Mouse (Mus musculus): ENCODE results near the gene Asic3.

The Asic3 gene

DNA sequence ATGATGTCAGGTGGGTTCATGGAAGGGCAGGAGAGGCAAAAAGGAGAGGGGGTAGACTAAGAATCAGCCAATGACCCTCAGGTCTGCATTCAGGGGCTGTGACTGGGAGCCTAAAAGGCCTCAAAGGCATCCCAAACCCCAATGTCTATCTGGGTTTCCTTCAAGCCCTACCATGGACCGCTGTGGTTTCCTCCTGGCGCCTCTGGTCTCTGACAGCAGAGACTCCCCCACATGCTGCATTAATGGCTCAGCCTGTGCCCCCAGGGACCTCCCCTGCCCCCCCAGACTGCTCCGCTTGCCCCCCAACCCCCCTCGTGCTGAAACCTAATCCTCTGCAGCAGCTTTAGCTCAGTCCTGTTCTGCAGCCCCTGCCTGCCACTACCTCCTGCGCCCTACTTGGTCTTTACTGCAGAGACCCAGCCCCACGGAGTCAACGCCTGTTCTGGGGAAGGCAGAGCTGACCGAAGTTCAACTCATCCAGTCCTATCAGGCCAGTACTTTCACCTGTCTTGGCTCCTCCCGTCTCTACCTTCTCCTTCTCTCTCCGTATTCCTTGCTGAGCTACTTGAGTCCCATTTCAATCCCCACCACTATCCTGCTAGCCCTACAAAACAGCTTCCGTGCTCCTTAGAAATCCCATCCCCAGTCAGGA lies at the start of gene Asic3:
Asic3 (plus strand) TSS at position 351 of the 652 bp plus-strand sequence.
- DNase-seq (ENCODE audit: low read depth, low spot score) = no peak

DNA sequence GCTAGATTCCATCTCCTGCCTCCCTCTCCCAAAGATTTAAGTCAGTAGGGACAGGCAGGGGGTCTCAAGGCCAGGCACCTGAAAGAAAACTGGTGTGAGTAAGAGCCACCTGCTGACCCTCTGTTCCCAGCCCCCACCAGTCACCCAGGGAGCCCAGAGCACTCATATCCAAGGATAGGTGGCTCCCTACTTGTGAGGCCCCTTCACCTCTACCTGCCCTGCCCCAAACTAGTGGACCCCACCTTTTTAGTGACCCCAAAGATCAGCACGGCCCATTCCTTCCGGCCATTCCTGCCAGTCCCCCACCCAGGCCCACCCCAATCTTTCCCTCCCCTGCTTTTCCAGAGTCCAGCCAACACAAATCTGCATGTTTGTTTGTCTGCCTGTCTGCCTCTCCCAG lies 49.7 kb upstream of the Asic3 start:
- DNase-seq (ENCODE audit: low read depth, low spot score) = no peak

DNA sequence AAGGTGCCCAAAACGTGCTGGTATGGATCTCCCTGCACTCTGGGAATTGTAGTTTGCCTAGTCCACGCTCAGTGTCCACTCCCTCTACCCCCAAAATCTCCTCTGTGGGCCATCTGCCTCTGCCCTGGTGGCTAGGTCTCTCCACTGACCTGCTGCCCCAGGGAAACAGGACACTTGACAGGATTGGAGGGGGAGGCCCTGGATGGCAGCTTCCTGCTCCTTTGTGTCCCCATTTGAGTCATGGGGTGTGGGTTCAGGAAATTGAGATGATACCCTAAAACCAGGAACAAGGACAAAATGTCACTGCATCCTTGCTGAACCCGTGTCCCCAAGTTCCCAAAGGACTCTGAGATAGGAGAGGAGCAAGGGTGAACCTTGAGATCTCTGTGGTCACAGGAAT lies 49.1 kb upstream of the Asic3 start:
- DNase-seq (ENCODE audit: low read depth, low spot score) = no peak

DNA sequence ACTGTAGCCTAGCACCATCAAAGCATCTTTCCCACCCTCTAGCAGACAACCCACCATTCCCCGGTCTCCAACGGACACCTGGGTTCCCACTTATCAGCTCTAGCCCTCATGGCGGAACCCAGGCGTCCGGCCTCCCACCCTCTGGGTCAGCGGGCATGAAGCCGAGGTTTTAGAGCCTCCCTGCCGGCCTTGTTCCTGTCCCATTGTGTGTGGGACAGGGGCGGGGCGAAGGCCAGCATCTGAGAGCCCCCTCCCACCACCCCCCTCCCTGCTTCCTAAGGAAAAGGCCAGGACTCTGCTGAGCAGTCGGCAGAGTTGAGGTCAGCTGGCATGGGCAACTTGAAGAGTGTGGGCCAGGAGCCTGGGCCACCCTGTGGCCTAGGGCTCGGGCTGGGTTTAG lies 48.7 kb upstream of the Asic3 start, which contains the start of gene Nos3:
Nos3 (plus strand) TSS at position 303 of the 400 bp plus-strand sequence.
- DNase-seq (ENCODE audit: low read depth, low spot score) = peak; percentile 29

DNA sequence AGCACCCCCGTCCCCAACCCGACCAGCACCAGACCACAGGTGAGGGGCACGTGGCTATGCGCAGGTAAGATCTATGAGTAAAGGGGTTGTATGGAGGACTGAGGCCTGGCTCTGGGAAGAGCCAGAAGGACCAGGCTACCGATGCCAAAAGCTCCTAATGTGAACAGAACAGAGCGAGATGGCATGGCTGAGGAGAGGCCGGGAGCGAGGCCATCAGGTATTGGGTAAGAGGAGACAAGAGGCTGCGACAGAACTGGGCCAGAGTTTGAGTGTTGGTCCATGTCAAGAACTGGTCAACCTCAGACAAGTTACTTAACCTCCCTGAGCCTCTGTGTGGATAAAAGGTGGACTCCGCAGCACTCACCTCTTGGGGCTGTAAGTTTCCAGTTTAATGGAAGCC lies 48.2 kb upstream of the Asic3 start:
- no peak for DNase-seq (ENCODE audit: low read depth, low spot score)

DNA sequence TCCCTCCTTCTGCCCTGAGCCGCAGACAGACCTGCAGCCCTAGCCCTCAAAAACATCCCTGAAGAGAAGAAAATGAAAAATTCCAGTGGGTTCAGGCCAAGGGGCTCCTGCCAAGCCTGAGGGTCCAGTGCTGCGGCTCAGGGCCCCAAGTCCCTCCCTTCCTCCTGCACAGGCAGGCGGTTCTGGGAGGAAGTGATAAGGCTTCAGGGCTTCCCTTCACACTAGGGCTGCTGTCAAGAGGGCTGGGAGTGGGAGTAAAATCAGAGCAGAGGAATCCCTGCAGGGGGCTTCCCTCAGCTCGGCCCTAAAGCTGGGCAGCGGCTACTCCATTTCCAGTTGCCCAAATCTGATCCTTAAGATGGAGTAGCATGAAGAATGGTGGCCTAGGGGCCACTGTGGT lies 47.7 kb upstream of the Asic3 start:
- no peak for DNase-seq (ENCODE audit: low read depth, low spot score)

DNA sequence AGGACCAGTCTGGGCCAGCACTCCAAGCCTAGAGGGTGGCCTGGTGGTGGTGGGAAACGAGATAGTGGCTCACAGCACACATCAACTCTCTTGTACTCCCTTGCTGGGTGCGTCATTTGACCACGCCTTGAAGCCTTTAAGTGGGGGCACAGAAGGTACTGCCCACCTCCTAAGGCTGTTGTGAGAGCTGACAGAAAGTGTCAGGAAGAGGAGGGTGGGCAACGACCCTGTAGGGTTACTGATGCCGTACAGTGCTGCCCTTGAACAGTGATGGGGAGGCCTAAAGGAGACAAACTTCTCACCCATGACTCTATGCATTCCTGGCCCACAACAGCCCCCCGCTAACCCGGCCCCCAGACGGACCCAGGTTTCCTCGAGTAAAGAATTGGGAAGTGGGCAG lies 46.8 kb upstream of the Asic3 start:
- DNase-seq (ENCODE audit: low read depth, low spot score) = no peak

DNA sequence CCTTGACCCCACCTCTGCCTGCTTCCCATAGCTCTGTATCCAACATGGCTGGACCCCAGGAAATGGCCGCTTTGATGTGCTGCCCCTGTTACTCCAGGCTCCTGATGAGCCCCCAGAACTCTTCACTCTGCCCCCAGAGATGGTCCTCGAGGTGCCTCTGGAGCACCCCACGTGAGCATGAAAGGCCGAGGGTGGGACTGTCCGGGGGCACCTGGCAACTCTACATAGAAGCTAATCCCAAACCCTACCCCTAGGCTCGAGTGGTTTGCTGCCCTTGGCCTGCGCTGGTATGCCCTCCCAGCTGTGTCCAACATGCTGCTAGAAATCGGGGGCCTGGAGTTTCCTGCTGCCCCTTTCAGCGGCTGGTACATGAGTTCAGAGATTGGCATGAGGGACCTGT lies 43.4 kb upstream of the Asic3 start:
- no peak for DNase-seq (ENCODE audit: low read depth, low spot score)

DNA sequence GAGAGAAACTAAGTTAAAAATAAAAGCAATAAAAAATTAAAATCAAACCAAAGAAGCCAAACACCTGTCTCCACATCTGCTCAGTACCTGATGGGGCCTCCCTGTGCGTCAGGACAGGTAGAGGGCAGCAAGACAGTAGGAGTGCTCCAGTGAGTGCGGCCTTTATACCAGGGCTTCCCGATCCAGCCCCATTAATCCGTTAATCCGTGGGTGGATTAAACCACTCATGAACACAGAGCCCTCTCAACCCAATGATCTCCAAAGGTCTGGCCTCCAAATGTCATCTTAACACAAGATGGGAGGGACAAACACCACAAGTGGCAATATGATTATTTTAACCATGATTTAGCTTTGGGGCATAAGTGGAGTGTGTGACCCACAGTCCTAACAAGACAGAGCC lies 39.4 kb upstream of the Asic3 start:
- DNase-seq (ENCODE audit: low read depth, low spot score) = no peak

DNA sequence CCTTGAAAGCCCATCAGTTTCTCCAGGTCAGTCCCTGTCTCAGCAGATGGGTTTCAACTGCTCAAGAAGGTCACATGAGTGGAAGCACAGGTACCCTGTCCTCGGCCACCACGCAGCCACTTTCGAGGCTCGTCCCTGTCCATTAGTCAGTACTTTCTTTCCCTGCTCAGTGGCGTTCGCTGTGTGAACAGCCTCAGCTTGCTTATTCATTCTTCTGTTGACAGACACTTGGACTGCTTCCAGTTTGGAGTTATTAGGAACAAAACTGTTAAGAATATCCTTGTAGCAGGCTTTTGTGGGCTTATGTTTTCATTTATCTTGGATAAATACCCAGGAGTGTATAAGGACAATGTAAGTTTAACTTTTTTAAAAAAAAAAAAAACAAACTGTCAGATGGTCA lies 39.0 kb upstream of the Asic3 start:
- DNase-seq (ENCODE audit: low read depth, low spot score) = no peak

DNA sequence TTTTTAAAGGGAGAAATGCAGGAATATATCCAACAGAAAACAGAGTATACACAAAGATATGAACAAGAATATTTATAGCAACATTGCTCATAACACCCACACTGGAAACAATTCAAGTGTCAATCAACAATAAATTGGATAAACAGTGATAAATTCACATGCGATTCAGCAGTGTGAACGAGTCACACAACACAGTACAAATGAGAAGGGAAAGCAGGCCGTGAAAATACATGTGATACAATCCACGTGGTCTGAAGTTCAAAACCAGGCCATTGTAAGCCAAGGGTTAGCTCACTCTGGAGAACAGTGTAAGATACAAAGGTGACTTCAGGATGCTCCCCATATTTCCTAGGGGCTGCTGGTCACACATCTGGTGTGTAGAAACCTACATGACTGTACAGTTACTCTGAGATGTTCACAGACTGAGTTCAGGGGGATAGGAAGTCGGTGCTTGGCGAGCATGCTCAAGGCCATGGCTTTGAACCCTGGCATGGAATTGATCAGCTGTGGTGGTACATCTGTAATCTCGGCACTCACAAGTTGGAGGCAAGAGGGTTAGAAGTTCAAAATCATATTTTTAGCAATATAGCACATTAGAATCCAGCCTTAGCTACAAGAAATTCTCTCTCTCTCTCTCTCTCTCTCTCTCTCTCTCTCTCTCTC lies 38.4 kb upstream of the Asic3 start:
- DNase-seq (ENCODE audit: low read depth, low spot score) = no peak

DNA sequence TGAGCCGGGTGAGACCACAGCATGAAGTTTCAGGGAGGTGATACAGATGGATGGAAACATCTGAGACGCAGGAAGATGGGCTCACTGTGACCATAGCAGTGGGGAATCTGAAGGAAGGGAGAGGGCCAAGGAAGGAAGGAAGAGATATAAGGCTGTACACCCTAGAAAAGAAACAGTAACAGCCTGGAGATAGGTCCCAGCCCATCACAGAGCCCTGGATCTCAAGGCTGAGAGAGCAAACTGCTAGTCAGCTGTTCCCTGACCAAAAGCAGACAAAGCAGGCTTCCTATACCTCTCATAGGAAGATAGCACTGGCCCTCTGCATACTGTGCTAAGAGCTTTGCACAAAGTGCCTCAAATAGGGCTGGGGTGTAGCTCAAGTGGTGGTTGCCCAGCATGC lies 34.5 kb upstream of the Asic3 start:
- DNase-seq (ENCODE audit: low read depth, low spot score) = no peak

DNA sequence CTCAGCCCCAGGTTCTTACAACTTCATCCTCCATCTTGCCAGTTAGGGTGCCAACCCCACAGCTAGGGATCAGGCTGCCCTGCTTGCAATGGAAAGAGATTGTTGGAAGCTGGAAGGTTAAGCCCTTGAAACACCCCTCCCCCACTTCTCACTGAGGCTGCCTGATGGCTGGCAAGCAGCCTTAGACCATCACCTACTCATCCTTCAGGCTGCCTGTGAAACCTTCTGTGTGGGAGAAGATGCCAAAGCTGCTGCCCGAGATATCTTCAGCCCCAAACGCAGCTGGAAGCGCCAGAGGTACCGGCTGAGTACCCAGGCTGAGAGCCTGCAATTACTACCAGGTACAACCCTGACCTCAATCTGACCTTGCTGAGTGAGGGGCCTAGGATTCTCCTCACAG lies 33.7 kb upstream of the Asic3 start:
- DNase-seq (ENCODE audit: low read depth, low spot score) = no peak

DNA sequence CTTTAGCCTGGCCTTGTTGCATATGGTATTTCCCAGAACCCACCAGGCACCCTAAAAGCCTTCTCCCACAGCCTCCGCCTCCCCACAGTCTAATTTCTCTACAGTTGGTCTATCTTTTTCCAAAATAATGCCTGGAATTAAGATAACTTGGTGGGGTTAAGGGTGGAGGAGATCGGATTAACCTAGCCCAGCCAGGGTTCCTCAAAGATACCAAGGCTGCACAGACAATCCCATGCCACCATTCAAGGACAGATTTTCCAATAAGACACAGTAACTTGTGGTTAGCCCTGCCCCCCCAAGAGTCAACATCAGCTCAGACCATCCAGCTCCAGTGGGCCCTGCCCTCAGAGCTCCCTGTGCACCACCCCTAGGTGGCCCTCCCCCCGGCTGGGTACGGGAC lies 32.7 kb upstream of the Asic3 start:
- DNase-seq (ENCODE audit: low read depth, low spot score) = no peak

DNA sequence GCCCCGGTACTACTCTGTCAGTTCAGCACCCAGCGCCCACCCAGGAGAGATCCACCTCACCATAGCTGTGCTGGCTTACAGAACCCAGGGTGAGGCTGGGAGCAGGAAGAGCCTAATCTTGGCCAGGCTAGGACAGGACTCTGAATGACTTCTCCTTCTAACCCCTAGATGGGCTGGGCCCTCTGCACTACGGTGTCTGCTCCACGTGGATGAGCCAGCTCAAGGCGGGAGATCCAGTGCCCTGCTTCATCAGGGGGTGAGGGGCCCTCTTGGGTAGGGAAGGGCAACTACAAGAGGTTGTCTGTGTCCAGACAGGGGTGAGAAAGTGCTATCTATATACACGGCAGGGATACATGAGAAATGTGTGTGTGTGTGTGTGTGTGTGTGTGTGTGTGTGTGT lies 31.7 kb upstream of the Asic3 start:
- DNase-seq (ENCODE audit: low read depth, low spot score) = no peak

DNA sequence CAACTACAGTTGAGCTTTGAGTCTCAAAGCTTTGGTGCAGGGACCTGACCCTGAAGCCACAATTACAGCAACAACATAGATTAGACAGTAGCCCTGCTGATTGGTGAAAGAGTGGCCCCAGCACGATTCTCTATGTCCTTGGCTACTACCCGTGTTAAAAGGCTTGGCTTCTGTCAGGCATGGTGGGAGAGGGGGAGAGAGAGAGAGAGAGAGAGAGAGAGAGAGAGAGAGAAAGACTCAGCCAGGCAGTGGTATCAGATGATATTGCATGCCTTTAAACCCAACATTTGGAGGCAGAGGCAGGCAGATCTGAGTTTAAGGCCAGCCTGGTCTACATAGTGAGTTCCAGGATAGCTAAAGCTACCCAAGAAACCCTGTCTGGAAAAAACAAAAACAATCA lies 31.2 kb upstream of the Asic3 start:
- no peak for DNase-seq (ENCODE audit: low read depth, low spot score)

DNA sequence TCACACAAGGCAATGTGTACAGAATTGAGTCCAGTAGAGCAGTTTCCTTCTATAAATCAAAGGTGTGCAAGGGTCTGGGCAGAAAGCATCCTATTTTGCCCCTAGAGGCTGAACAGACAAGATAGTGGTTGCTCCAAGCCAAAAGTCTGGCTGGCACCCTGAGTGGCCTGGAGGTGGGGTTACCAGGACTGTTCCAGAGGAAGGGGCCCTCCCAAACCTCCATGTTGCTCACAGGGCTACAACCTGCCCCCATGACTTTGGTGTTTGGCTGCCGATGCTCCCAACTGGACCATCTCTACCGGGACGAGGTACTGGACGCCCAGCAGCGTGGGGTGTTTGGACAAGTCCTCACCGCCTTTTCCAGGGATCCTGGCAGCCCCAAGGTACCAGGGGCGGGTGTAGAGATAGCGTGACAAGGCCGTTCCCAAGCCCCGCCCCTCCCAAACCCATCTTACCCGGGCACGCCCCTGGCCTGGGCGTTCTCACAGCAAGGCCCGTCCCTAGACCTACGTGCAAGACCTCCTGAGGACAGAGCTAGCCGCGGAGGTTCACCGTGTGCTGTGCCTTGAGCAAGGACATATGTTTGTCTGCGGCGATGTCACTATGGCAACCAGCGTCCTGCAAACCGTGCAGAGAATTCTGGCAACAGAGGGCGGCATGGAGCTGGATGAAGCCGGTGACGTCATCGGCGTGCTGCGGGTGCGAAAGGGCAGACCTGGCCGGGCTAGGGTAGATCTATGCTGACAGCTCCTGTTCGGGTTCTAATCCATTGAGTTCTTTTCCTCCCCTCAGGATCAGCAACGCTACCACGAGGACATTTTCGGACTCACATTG lies 29.9 kb upstream of the Asic3 start:
- DNase-seq (ENCODE audit: low read depth, low spot score) = peak; percentile 93

DNA sequence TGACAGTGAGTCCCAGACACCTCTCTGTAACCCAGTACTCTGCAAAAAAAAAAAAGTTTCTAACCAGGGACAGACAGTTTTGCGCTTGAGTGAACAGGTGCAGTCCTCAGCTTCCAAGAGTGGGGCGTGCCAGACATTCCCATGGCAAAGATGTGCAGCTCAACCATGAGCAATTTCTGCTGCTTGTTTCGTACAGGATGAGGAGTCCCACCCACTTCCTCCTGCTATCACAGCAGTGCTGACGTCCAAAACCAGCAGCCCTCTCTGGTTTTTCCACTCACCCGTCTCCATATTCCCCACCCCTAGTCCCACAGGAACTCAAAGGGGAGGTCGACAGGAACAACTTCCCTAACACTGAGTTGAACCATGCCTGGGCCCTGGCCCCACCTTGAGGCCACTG lies 28.8 kb upstream of the Asic3 start:
- peak; percentile 33 for DNase-seq (ENCODE audit: low read depth, low spot score)

DNA sequence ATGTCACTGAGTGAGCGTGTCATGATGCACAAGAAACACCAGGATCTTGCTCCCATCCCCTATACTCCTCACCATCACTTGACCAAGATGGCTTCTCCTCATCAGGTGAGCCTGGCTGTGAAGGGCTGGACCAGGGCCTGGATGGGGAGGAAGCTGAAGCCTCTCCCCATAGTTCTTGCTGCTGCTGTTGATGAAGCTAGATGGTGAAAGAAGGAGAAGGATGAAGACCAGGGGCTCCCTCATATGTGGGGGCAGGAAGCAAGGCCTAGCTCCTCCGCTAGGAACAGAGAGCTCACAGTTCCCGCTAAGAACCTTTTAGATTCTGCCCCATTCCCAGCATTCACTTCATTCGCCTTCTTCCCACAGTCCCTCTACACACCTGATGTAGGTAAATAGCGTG lies 27.8 kb upstream of the Asic3 start:
- no peak for DNase-seq (ENCODE audit: low read depth, low spot score)

DNA sequence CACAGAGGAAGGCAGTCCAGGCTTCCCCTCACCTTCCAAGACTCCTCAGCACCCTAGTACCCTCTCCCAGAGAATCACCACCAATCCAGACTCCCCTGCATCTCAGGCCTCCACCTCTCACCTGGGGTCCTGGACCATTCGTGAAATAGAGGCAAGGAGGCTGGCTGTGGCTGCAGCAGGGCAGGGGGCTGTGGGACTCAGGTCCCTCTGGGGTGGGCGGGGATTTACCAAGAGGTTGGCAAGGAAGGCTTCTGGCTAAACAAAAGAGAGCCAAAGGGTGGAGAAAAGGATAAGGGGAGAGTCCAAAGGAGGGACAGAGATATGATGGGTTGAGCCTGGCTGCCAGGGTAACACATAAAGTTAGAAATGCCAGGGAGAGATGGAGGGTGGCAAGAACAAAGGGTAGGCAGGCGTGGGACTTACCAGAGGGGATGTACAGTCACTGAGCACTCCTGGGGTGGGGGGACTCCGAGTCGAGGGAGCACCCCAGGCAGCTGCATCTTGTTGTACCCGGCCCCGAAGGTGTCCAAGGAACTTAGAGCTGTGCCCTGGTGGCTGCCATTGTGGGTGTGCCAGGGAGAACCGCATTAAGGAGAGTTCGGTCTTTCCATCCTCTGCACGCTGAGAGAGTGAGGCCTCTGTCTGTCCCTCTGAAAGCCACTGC lies 27.2 kb upstream of the Asic3 start:
- DNase-seq (ENCODE audit: low read depth, low spot score) = no peak

DNA sequence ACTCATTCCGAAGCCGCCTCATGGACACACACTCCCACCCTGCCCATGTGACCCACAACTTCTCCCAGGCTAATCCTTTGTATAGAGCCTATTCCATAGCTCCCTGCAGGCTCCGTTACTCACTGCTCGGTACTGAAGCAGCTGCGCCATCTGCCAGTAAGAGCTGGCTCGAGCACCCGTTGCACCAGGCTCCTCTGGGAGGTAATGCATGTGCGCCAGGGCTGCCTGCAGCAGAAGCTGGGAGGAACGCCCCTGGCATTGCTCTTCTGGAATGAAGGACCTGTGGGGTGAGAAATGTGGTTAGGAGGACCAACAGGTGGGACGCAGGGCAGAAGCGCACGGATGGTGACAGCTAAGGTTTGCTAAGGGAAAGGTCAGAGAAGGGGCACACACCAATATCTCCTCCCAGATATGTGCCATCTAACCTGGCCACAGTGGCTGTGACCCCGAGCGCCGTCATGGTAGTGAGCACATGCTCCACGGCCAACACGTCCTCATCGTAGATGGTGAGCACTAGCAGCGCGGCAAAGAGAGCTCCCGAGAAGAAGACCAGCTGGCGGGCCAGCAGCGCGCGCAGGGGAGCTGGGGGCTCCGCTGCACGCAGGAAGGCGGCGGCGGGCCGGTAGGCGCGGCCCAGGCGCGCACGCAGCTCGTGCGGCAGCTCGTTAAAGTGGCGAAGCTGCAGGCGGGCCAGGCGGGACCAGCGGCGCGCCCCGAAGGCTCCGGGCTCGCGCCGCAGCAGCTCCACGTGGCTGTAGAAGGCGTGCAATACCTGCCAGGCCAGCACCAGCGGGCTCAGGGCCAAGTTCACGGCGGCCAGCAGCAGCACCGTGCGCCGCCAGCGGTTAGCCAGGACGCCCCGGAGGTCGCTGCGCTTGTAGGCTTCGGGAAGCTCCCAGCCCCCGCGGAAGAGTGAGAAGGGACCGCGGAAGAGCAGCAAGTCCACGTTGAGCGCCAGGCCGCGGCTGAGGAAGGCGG lies 25.6 kb upstream of the Asic3 start:
- peak; percentile 49 for DNase-seq (ENCODE audit: low read depth, low spot score)

All from skeletal muscle tissue, adult 2 months (tissue).